Mouse (Mus musculus): ENCODE measurements around the gene Lrp2bp. TPM values are rescaled to one million over a fixed set of nuclear protein-coding genes. Genes with fewer than 3 reads are reported as not detected.

Gene Lrp2bp
- polyA plus RNA-seq, 1 experiment from 2014 or later: 0.70 TPM

DNA sequence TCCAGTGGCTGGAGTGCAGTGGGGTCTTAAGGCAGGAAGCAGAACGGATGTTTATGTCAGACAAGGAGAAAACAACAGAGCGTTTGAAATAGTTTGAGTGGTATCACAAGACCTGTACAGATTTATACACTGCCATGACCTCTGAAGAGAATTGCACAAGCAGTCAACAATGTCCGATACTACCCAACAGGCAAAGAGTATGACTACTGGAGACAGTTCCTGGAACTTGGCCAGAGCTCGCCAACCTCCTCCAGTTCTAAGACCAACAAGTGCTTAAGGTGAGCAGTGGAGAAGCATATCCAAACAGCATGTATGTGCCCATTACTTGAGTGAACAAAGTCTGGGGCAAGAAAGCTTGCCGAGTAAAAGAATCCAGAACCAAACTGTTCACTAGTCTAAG is 76.1 kb downstream of the Lrp2bp start:
- no peak for DNase-seq (ENCODE audit: low spot score)
- no peak overlapping the region for H3K9ac ChIP-seq
- no peak overlapping the region for H3K4me2 ChIP-seq (replicated peaks)
- H3K27me3 ChIP-seq (ENCODE audit: control insufficient read depth, insufficient read depth, low read length): no peaks in the 10 kb centered on the region
- H3K36me3 ChIP-seq (replicated peaks; ENCODE audit: control insufficient read depth, insufficient read depth): peaks cover 6% of the 10 kb centered on the region; the same call in 1 of the 2 replicates
- ATAC-seq (ENCODE audit: low FRiP score): no peak
- no peaks in the 10 kb centered on the region for H3K9me3 ChIP-seq (ENCODE audit: control insufficient read depth, low read length)
- WGBS: 97% methylated on average over 5 of the region's 5 CpGs
- no peak overlapping the region for H3K27ac ChIP-seq
- H3K4me3 ChIP-seq (replicated peaks; ENCODE audit: low read length): no peak overlapping the region
- H3K4me1 ChIP-seq (replicated peaks; ENCODE audit: control insufficient read depth, insufficient read depth, low read length): no peaks in the 10 kb centered on the region

DNA sequence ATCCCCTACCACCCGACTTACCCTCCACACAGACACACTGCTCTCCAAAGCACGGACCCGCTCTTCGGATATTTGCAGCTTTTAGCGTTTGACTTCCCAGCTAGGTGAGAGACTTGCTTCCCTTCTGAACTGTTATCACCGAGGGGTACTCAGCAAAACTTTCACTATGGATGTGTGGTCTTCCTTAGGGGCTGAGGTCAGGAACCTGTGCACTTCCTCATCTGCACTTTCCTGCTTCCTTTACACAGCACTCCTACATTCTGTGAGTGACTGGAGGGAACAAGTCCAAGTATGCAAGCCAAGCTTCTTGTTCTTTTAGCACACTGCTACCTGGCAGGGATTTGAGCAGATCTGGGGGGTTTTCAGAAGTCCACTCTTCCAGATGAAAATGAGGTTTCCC is 79.8 kb downstream of the Lrp2bp start:
- no peak for DNase-seq (ENCODE audit: low spot score)
- WGBS: 86% methylated on average over 6 of the region's 6 CpGs
- no peak overlapping the region for H3K27ac ChIP-seq
- peaks cover 6% of the 10 kb centered on the region; the same call in 1 of the 2 replicates for H3K36me3 ChIP-seq (replicated peaks; ENCODE audit: control insufficient read depth, insufficient read depth)
- H3K9me3 ChIP-seq (ENCODE audit: control insufficient read depth, low read length): no peaks in the 10 kb centered on the region
- ATAC-seq (ENCODE audit: low FRiP score): no peak
- H3K27me3 ChIP-seq (ENCODE audit: control insufficient read depth, insufficient read depth, low read length): no peaks in the 10 kb centered on the region
- H3K9ac ChIP-seq: no peak overlapping the region
- H3K4me2 ChIP-seq (replicated peaks): no peak overlapping the region
- H3K4me1 ChIP-seq (replicated peaks; ENCODE audit: control insufficient read depth, insufficient read depth, low read length): no peaks in the 10 kb centered on the region
- no peak overlapping the region for H3K4me3 ChIP-seq (replicated peaks; ENCODE audit: low read length)

Other genes starting within 250 kb of the Lrp2bp start
- gene Pdlim3, start 113.8 kb upstream of the Lrp2bp start, polyA plus RNA-seq (2014; fragmentation: Nextera tagmentation; extraction: Ambion mirVana): 19.2 TPM in 2 replicates
- gene Ccdc110, start 64.7 kb upstream of the Lrp2bp start, polyA plus RNA-seq (2014; fragmentation: Nextera tagmentation; extraction: Ambion mirVana): 0.23 TPM in 1 of 2 replicates, not detected in the other
- 4.6 and 4.7 TPM in 2 replicates for gene 1700029J07Rik, start 24.1 kb upstream of the Lrp2bp start, polyA plus RNA-seq (2014; fragmentation: Nextera tagmentation; extraction: Ambion mirVana)
- 56.5 and 63.8 TPM in 2 replicates for gene Ufsp2, start 23.8 kb upstream of the Lrp2bp start, polyA plus RNA-seq (2014; fragmentation: Nextera tagmentation; extraction: Ambion mirVana)
- gene Ankrd37, start 6.4 kb downstream of the Lrp2bp start, polyA plus RNA-seq (2014; fragmentation: Nextera tagmentation; extraction: Ambion mirVana): 30.1 and 31.7 TPM in 2 replicates
- gene Cfap97, start 152.5 kb downstream of the Lrp2bp start, polyA plus RNA-seq (2014; fragmentation: Nextera tagmentation; extraction: Ambion mirVana): 23.7 and 24.5 TPM in 2 replicates
- gene Snx25, start 152.9 kb downstream of the Lrp2bp start, polyA plus RNA-seq (2014; fragmentation: Nextera tagmentation; extraction: Ambion mirVana): 14.4 and 14.8 TPM in 2 replicates
- gene Slc25a4, start 212.0 kb downstream of the Lrp2bp start, polyA plus RNA-seq (2014; fragmentation: Nextera tagmentation; extraction: Ambion mirVana): 971 and 973 TPM in 2 replicates